Mouse (Mus musculus): ENCODE data around the gene AF366264.

GRCm38 (mm10) chr8:13785764-13786299, 52.4 kb downstream of the AF366264 start:
- TF ChIP-seq TCF12 (IDR thresholded peaks at IDR 0.05; ENCODE audit: insufficient read depth, poor library complexity, severe bottlenecking) (no peak), POLR2A (IDR thresholded peaks at IDR 0.05; ENCODE audit: insufficient read length, low read depth) (peak; percentile 18), USF1 (IDR thresholded peaks at IDR 0.05; ENCODE audit: low read depth) (no peak), POLR2AphosphoS2 (IDR thresholded peaks at IDR 0.05; ENCODE audit: insufficient read length, low read depth) (peak; percentile 15)
